Mouse (Mus musculus) CH12.LX (cell line): ENCODE results near the gene Ssbp4. TPM values are rescaled to one million over a fixed set of nuclear protein-coding genes. Genes with fewer than 3 reads are reported as not detected.

Experiments
- DNase-seq: peaks from one replicate; pipeline ENCODE4 v3.0.0-alpha.2; 2013; ENCODE audit errors: extremely low read depth
- H3K27ac ChIP-seq: 2 replicates; pipeline ENCODE4 v1.5.1; 2012; ENCODE audit warnings: low read depth, mild to moderate bottlenecking, control low read depth, moderate library complexity; ENCODE audit not compliant: insufficient read depth
- H3K27me3 ChIP-seq: replicated peaks from 2 replicates; pipeline ENCODE3; 2012; ENCODE audit warnings: inconsistent platforms
- H3K36me3 ChIP-seq, 2 experiments: replicated peaks in 1 of 2; 2 replicates each; pipeline versions ENCODE3 to v1.6.1; 2012; ENCODE audit warnings: inconsistent platforms in 1 of 2, low read length in 1 of 2, mild to moderate bottlenecking in 1 of 2, mixed read lengths in 1 of 2, moderate library complexity in 1 of 2; ENCODE audit not compliant: control insufficient read depth in 1 of 2, insufficient read depth in 1 of 2
- H3K4me1 ChIP-seq, 2 experiments: 2 replicates each; pipeline ENCODE4 v1.6.1; 2012; ENCODE audit warnings: inconsistent platforms in 1 of 2, moderate library complexity in 1 of 2; ENCODE audit not compliant: insufficient read depth in 2 of 2, control insufficient read depth in 1 of 2
- H3K4me2 ChIP-seq: 2 replicates; pipeline ENCODE4 v1.6.1; 2012; ENCODE audit warnings: low read depth, mild to moderate bottlenecking, control low read depth; ENCODE audit not compliant: poor library complexity, insufficient read depth, severe bottlenecking
- H3K4me3 ChIP-seq, 3 experiments: fragments of 150-350 bp in 1 of 3; sonication (generic) in 1 of 3; replicated peaks in 1 of 3; 2 replicates each; pipeline versions ENCODE3 to v1.5.1; 2011 to 2012; ENCODE audit warnings: low read depth in 2 of 3, low read length in 2 of 3, mild to moderate bottlenecking in 2 of 3, moderate library complexity in 2 of 3, control low read depth in 1 of 3, improper control_type of control experiment in 1 of 3, inconsistent platforms in 1 of 3, mixed read lengths in 1 of 3; ENCODE audit not compliant: poor library complexity in 1 of 3
- H3K79me2 ChIP-seq: replicated peaks from 2 replicates; pipeline ENCODE4 v1.6.1; 2012; ENCODE audit warnings: mild to moderate bottlenecking, moderate library complexity; ENCODE audit not compliant: control insufficient read depth, poor library complexity, insufficient read depth, severe bottlenecking; ENCODE audit errors: extremely low read depth
- H3K9ac ChIP-seq: 2 replicates; pipeline ENCODE4 v1.6.1; 2012; ENCODE audit warnings: low read depth, mild to moderate bottlenecking, control low read depth, moderate library complexity; ENCODE audit not compliant: insufficient read depth
- H3K9me3 ChIP-seq: replicated peaks from 2 replicates; pipeline ENCODE3; 2012; ENCODE audit warnings: low read length, inconsistent platforms, mixed read lengths
- BHLHE40 ChIP-seq: IDR thresholded peaks from 2 replicates; pipeline ENCODE4 v1.6.1; 2011; ENCODE audit warnings: mild to moderate bottlenecking, low read depth, low read length, improper control_type of control experiment
- CHD1 ChIP-seq: IDR thresholded peaks from 2 replicates; pipeline ENCODE4 v1.6.1; 2012; ENCODE audit warnings: low read depth, low read length, improper control_type of control experiment, inconsistent platforms
- CTCF ChIP-seq, 2 experiments: IDR thresholded peaks in 1 of 2; conservative IDR thresholded peaks in 1 of 2; 2 replicates each; pipeline ENCODE4 v1.5.1; 2011 to 2012; ENCODE audit warnings: low read depth in 2 of 2, low read length in 2 of 2, improper control_type of control experiment in 1 of 2, inconsistent platforms in 1 of 2, mild to moderate bottlenecking in 1 of 2, moderate library complexity in 1 of 2
- EP300 ChIP-seq: IDR thresholded peaks from 2 replicates; pipeline ENCODE4 v1.6.1; 2011; ENCODE audit warnings: low read length, improper control_type of control experiment
- ETS1 ChIP-seq: conservative IDR thresholded peaks from 2 replicates; pipeline ENCODE4 v1.6.1; 2012; ENCODE audit warnings: low read depth, mild to moderate bottlenecking, inconsistent platforms, low read length, improper control_type of control experiment, moderate library complexity
- GABPA ChIP-seq: IDR thresholded peaks from 2 replicates; pipeline ENCODE4 v1.6.1; 2012; ENCODE audit warnings: low read depth, low read length, improper control_type of control experiment, inconsistent platforms; ENCODE audit not compliant: insufficient replicate concordance
- KAT2A ChIP-seq: IDR thresholded peaks from 2 replicates; pipeline ENCODE4 v1.6.1; 2012; ENCODE audit warnings: low read length, improper control_type of control experiment, inconsistent platforms; ENCODE audit not compliant: insufficient replicate concordance
- MAFK ChIP-seq: IDR thresholded peaks from 2 replicates; pipeline ENCODE4 v1.6.1; 2011; ENCODE audit warnings: low read length, improper control_type of control experiment; ENCODE audit not compliant: insufficient replicate concordance
- MAX ChIP-seq: IDR thresholded peaks from 2 replicates; pipeline ENCODE4 v1.6.1; 2011; ENCODE audit warnings: low read length, improper control_type of control experiment
- MYC ChIP-seq: IDR thresholded peaks from 2 replicates; pipeline ENCODE4 v1.6.1; 2011; ENCODE audit warnings: low read depth, mild to moderate bottlenecking, improper control_type of control experiment, low read length
- POLR2AphosphoS2 ChIP-seq: IDR thresholded peaks from 2 replicates; pipeline ENCODE4 v1.6.1; 2011; ENCODE audit warnings: low read depth, low read length, improper control_type of control experiment
- RAD21 ChIP-seq: IDR thresholded peaks from 2 replicates; pipeline ENCODE4 v1.6.1; 2011; ENCODE audit warnings: low read depth, mild to moderate bottlenecking, low read length, improper control_type of control experiment, moderate library complexity
- TBP ChIP-seq: conservative IDR thresholded peaks from 2 replicates; pipeline ENCODE4 v1.6.1; 2011; ENCODE audit warnings: low read depth, low read length, improper control_type of control experiment
- UBTF ChIP-seq: IDR thresholded peaks from 2 replicates; pipeline ENCODE4 v1.6.1; 2012; ENCODE audit warnings: low read depth, mild to moderate bottlenecking, inconsistent platforms, low read length, improper control_type of control experiment, moderate library complexity
- USF2 ChIP-seq: conservative IDR thresholded peaks from 2 replicates; pipeline ENCODE4 v1.6.1; 2011; ENCODE audit warnings: low read depth, low read length, improper control_type of control experiment
- ZKSCAN1 ChIP-seq: IDR thresholded peaks from 2 replicates; pipeline ENCODE4 v1.6.1; 2012; ENCODE audit warnings: low read depth, inconsistent platforms, low read length, improper control_type of control experiment, borderline replicate concordance
- ZMIZ1 ChIP-seq: IDR thresholded peaks from 2 replicates; pipeline ENCODE4 v1.6.1; 2012; ENCODE audit warnings: low read depth, mild to moderate bottlenecking, inconsistent platforms, low read length, improper control_type of control experiment
- dilution Hi-C: fragments of 300-500 bp; cut with MboI; formaldehyde crosslinking; loops from 2 replicates; pipeline ENCODE4 v1.14.3; 2020; ENCODE audit warnings: low sequenced_read_pairs; ENCODE audit not compliant: extremely low pct_unique_long_range_greater_than_20kb, extremely low pct_ligation_motif_present
- in situ Hi-C: fragments of 300-500 bp; cut with MboI; formaldehyde crosslinking; loops from 3 replicates; pipeline ENCODE4 v1.14.3; 2019; ENCODE audit warnings: low sequenced_read_pairs, low pct_ligation_motif_present, low pct_unique_long_range_greater_than_20kb, mixed read lengths
- polyA plus RNA-seq: library from polyadenylated mRNA; unstranded; fragments of >175 nt; gene quantifications from 2 replicates; pipeline ENCODE4 v1.2.1, GENCODE M21; 2012; ENCODE audit warnings: low read depth; ENCODE audit not compliant: insufficient read length
- total RNA-seq, 2 experiments: library from RNA; depleted of rRNA; stranded (reverse); fragments of 300-350 nt in 1 of 2; fragments of >200 nt in 1 of 2; gene quantifications; 2 replicates each; pipeline ENCODE4 v1.2.3; 2012 to 2014

Gene Ssbp4
- total and polyA plus RNA-seq, 3 experiments = 41.3 to 128 (median 77.3) TPM

DNA sequence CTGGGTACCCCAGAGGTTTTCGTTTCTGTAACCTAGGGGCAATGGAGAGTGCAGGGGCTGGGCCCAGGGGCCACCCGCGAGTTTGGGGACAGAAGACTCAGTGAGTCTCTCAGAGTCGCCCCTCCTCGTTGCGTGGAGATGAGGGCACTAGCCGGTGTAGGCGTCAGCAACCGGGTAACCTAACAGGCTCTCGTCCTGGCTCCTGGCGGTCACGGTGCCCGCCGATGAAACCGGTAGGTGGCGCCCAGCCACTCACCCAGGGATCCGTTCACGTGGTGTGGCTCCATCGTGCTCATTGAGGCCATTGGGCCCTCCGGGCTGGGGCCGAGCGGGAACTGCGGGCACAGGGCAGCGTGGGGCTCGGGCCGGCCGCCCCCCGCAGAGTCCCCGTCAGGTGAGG, 10.4 kb downstream of the Ssbp4 start:
- in situ Hi-C loops = no loop called here
- dilution Hi-C loops = no loop called here
- H3K27me3 ChIP-seq = no peaks in the 10 kb centered on the region
- peaks cover 5 to 18% of the 10 kb centered on the region in 2 experiments for H3K4me1 ChIP-seq
- peaks cover 2% of the 10 kb centered on the region; the same call in 1 of the 2 replicates for H3K79me2 ChIP-seq
- no peak overlapping the region for H3K4me2 ChIP-seq
- no peak overlapping the region for H3K9ac ChIP-seq
- DNase-seq = no peak
- H3K4me3 ChIP-seq = no peak overlapping the region
- H3K9me3 ChIP-seq = peaks cover 16% of the 10 kb centered on the region
- TF ChIP-seq MAFK = no peak
- TF ChIP-seq EP300 = no peak
- TF ChIP-seq GABPA = no peak
- no peak for TF ChIP-seq CTCF (conservative IDR thresholded peaks at IDR 0.05 in 1 of 2, IDR thresholded peaks at IDR 0.05 in 1 of 2; ENCODE audit: low read depth in 2 of 2, low read length in 2 of 2)
- no peak for TF ChIP-seq TBP
- no peak for TF ChIP-seq MYC
- TF ChIP-seq USF2 = no peak
- TF ChIP-seq KAT2A = no peak
- TF ChIP-seq ZKSCAN1 = no peak
- TF ChIP-seq BHLHE40 = no peak
- TF ChIP-seq CHD1 = no peak
- TF ChIP-seq RAD21 = no peak
- no peak for TF ChIP-seq ETS1
- no peak for TF ChIP-seq UBTF
- no peak for TF ChIP-seq MAX
- no peak overlapping the region for H3K27ac ChIP-seq
- H3K36me3 ChIP-seq = peaks cover 63 to 81% of the 10 kb centered on the region in 2 experiments

- peaks cover 5 to 22% of the 10 kb centered on the region in 2 experiments for H3K4me1 ChIP-seq
- no peaks in the 10 kb centered on the region for H3K27me3 ChIP-seq
- H3K4me3 ChIP-seq = no peak overlapping the region
- no peak for TF ChIP-seq ZMIZ1
- TF ChIP-seq POLR2AphosphoS2 = peak; percentile 59; the same call in 1 of the 2 replicates
- peaks cover 2% of the 10 kb centered on the region; the same call in 1 of the 2 replicates for H3K79me2 ChIP-seq
- no peak overlapping the region for H3K9ac ChIP-seq
- in situ Hi-C loops (no loop called here), dilution Hi-C loops (no loop called here)
- no peak for DNase-seq
- peaks cover 61 to 81% of the 10 kb centered on the region in 2 experiments for H3K36me3 ChIP-seq
- H3K9me3 ChIP-seq = peaks cover 16% of the 10 kb centered on the region
- no peak overlapping the region for H3K27ac ChIP-seq
- H3K4me2 ChIP-seq = no peak overlapping the region
Measured at GRCm38 (mm10) chr8:70597417-70598272, 11.0 kb downstream of the Ssbp4 start.
